Mouse (Mus musculus) liver, postnatal 0 days (tissue): ENCODE data around the gene Acan.

Source experiments
- CTCF ChIP-seq: sonication (generic); IDR thresholded peaks from 2 replicates; pipeline ENCODE4 v1.5.1; 2016; ENCODE audit warnings: antibody characterized with exemption, low read depth
- EP300 ChIP-seq: IDR thresholded peaks from 2 replicates; pipeline ENCODE4 v1.6.1; 2016; ENCODE audit warnings: antibody characterized with exemption, low read depth, mild to moderate bottlenecking

DNA sequence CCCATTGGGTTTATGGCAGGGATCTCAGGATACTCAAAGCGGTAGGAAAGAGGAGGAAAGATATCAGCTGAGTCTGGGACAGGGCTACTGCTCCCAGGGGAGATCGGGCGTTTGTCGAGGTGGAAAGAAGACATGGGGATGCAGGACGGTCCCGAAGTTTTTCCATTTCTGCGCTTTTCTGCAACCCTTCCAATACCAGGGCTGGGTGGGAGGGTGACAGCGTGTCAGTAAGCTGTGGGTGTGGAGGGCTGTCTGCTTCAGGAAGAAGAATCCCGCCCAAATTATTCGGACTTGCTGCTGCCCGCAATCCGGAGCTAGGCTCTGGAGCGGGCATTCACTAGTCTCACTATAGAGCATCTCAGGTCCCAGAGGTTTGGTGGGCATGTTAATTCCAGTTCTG, 828 bp downstream of the Acan start:
- TF ChIP-seq EP300 (no peak), CTCF (no peak)
